Mouse (Mus musculus): Measurements from ENCODE around the gene Dynlt1b. TPM values are rescaled to one million over a fixed set of nuclear protein-coding genes. Genes with fewer than 3 reads are reported as not detected.
"Not testable (repeated sequence)": the region's sequence is repeated elsewhere in the genome, so short reads cannot be mapped to it uniquely, and the experiment has no call there.

Gene Dynlt1b
- polyA plus RNA-seq, 1 experiment from 2014 or later = 422 TPM

DNA sequence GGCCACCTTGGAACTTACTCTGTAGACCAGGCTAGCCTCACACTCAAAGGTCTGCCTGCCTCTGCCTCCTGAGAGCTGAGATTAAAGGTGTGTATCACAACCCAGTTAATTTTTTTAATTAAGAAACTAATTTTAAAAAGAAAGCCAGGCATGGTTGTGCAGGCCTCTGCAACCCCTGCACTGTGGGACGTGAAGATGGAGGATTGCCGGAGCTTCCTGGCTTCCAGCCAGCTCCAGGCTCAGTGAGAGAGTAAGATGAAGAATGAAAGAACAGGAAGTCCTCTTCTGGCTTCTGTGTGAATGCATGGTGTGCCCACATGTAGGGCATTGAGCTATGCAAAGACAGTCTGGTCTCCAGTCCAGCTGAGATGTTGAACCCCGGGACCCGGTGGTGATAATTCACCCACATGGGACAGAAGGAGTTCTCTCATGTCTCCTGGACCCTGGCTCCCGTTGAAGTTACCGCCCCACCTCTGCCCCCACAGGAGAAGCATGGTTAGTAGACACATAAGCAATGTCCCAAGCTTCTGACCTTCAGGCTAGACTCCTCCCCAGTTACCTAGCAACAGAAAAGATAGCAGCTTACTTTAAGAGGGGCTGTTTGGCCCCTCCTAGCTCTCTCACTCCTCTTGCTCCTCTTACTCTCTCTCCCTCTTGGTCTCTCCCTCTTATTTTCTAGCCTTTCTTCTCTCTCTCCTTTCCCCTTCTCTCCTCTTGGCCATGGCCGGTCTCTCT is 51.1 kb downstream of the Dynlt1b start:
- not testable (repeated sequence) for H3K4me1 ChIP-seq; H3K4me3 ChIP-seq; H3K27ac ChIP-seq; H3K9me3 ChIP-seq; H3K36me3 ChIP-seq; DNase-seq (ENCODE audit: low spot score); H3K27me3 ChIP-seq (ENCODE audit: insufficient read depth, poor library complexity, severe bottlenecking)
- 60% methylated on average over 5 of the region's 7 CpGs for WGBS

DNA sequence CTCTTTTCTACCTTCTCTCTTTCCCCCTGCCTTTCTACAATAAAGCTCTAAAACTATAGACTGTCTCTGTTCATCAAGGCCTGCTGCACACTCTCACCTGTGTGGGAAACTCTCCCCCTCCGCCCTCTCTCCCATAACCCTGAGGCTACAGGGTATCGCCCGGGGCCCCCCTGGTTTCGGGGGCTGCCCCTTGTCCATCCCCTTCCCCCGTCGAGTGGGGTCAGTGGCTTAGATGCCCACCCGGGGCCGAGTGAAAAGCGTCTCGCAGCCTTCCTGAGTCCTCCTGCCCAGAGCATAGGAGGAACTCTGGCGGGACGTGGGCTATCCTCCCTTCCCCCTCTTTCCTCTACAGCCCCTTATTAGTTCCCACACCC is 51.7 kb downstream of the Dynlt1b start:
- not testable (repeated sequence) for H3K36me3 ChIP-seq; DNase-seq (ENCODE audit: low spot score); H3K4me3 ChIP-seq; H3K27ac ChIP-seq; H3K27me3 ChIP-seq (ENCODE audit: insufficient read depth, poor library complexity, severe bottlenecking); H3K9me3 ChIP-seq; H3K4me1 ChIP-seq
- 83% methylated on average over 12 of the region's 12 CpGs for WGBS

DNA sequence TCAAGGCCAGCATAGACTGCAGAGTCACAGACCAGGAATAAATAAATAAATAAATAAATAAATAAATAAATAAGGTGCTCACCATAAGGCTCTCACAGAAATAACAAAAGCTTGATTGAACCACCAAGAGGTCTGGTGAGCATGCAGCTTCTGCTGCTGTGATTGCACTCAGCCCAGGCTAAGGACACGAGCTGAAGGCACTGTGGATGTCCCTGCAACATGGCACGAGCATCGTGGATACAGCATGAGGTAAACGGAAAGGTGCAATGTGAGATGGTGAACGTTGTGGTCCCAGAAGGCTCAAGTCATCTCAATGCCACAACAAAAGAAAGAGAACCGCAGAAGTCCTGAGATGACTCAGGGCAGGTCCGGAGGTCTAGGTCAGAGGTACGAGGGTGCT is 52.3 kb downstream of the Dynlt1b start:
- not testable (repeated sequence) for H3K4me1 ChIP-seq; H3K36me3 ChIP-seq; H3K4me3 ChIP-seq; DNase-seq (ENCODE audit: low spot score); H3K27ac ChIP-seq; H3K9me3 ChIP-seq; H3K27me3 ChIP-seq (ENCODE audit: insufficient read depth, poor library complexity, severe bottlenecking)
- 80% methylated on average over 8 of the region's 8 CpGs for WGBS

Other genes with a start within 250 kb of the Dynlt1b start
- gene Tmem181a, start 173.3 kb upstream of the Dynlt1b start, polyA plus RNA-seq (2016; fragmentation: Nextera tagmentation; extraction: Ambion mirVana) = 18.1 and 23.0 TPM in 2 replicates
- 13.7 and 17.6 TPM in 2 replicates for gene Dynlt1a, start 112.6 kb upstream of the Dynlt1b start, polyA plus RNA-seq (2016; fragmentation: Nextera tagmentation; extraction: Ambion mirVana)
- gene Dynlt1c, start 171.6 kb downstream of the Dynlt1b start, polyA plus RNA-seq (2016; fragmentation: Nextera tagmentation; extraction: Ambion mirVana) = 22.9 and 28.7 TPM in 2 replicates
- gene Dynlt1f, start 225.8 kb downstream of the Dynlt1b start, polyA plus RNA-seq (2016; fragmentation: Nextera tagmentation; extraction: Ambion mirVana) = 242 and 244 TPM in 2 replicates
- gene Sytl3, start 229.0 kb downstream of the Dynlt1b start, polyA plus RNA-seq (2016; fragmentation: Nextera tagmentation; extraction: Ambion mirVana) = 0.06 and 0.25 TPM in 2 replicates

Data from heart, embryonic 10.5 days (tissue).